Mouse (Mus musculus) hindbrain, embryonic 14.5 days (tissue): ENCODE results near the gene Cd44. TPM values are rescaled to one million over a fixed set of nuclear protein-coding genes. Genes with fewer than 3 reads are reported as not detected.

Experiments
- ATAC-seq: fragments of 200-750 bp; cut with Nextera tagmentation; 2 replicates; pipeline ENCODE4 v1.8.0; 2017; ENCODE audit warnings: moderate number of reproducible peaks, mild to moderate bottlenecking, moderate TSS enrichment, moderate library complexity; ENCODE audit not compliant: low FRiP score
- DNase-seq: peaks from one replicate; pipeline ENCODE4 v3.0.0-alpha.2; 2015; ENCODE audit warnings: low spot score
- H3K27ac ChIP-seq: fragments of 300-500 bp; sonication (generic); 2 replicates; pipeline ENCODE4 v1.5.1; 2014; ENCODE audit warnings: mild to moderate bottlenecking, moderate library complexity
- H3K27me3 ChIP-seq: fragments of 300-500 bp; sonication (generic); 2 replicates; pipeline ENCODE4 v1.6.1; 2014; ENCODE audit warnings: mild to moderate bottlenecking, low read length, mixed read lengths; ENCODE audit not compliant: control insufficient read depth, insufficient read depth
- H3K36me3 ChIP-seq: fragments of 300-500 bp; sonication (generic); replicated peaks from 2 replicates; pipeline ENCODE4 v1.6.1; 2014; ENCODE audit not compliant: control insufficient read depth, insufficient read depth
- H3K4me1 ChIP-seq: fragments of 300-500 bp; sonication (generic); replicated peaks from 2 replicates; pipeline ENCODE4 v1.6.1; 2014; ENCODE audit warnings: antibody characterized with exemption, low read length, mixed read lengths; ENCODE audit not compliant: control insufficient read depth, insufficient read depth
- H3K4me2 ChIP-seq: fragments of 300-500 bp; sonication (generic); replicated peaks from 2 replicates; pipeline ENCODE4 v1.6.1; 2014; ENCODE audit warnings: mild to moderate bottlenecking, moderate library complexity
- H3K4me3 ChIP-seq: fragments of 300-500 bp; sonication (generic); replicated peaks from 2 replicates; pipeline ENCODE4 v1.5.1; 2014; ENCODE audit warnings: mild to moderate bottlenecking, low read length
- H3K9ac ChIP-seq: fragments of 300-500 bp; sonication (generic); 2 replicates; pipeline ENCODE4 v1.6.1; 2014
- H3K9me3 ChIP-seq: fragments of 300-500 bp; sonication (generic); 2 replicates; pipeline ENCODE4 v1.6.1; 2016; ENCODE audit warnings: low read length; ENCODE audit not compliant: control insufficient read depth
- WGBS: fragments of 180-500 bp; shearing (Covaris S2); extraction: QIAGEN DNeasy Blood & Tissue Kit; methylation state at CpG from one replicate; pipeline ENCODE4 v1.1.7; 2014; 5-methylcytosine and 5-hydroxymethylcytosine counted together
- polyA plus RNA-seq: library from polyadenylated mRNA; unstranded; fragments of >200 nt; fragmentation: Nextera tagmentation; extraction: Ambion mirVana; gene quantifications from 2 replicates; pipeline ENCODE4 v1.2.1, GENCODE M21; 2014

Cd44 gene
- polyA plus RNA-seq, 1 experiment from 2014 or later = 4.7 TPM

DNA sequence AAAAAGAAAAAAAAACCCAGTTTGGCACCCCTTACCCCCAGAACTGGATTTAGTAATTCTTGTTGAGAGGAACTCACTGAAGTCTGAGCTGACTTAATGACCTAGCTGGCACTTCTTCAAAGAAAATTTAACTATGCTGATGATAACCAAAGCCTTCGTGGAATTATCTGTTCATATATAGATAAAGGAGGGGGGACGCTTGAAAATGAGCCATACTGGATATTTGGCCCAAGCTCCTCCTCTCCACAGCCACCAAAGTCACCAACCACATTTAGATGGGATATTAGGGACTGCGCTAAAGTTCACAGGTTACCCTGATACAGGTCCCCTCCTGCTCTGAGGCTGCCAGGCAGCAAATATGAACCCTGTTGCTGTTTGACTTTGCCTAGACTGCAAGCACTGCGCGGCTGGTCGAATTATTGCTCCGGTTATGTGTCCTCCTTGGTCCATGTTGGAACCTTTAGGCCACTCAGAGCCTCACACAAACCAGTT lies 1.2 kb downstream of the Cd44 start:
- no peak overlapping the region for H3K4me3 ChIP-seq
- DNase-seq (no peak), ATAC-seq (no peak)
- no peaks in the 10 kb centered on the region for H3K36me3 ChIP-seq
- H3K4me2 ChIP-seq = peak overlapping the region; percentile 46
- H3K27ac ChIP-seq = no peak overlapping the region
- H3K9me3 ChIP-seq = no peaks in the 10 kb centered on the region
- no peak overlapping the region for H3K9ac ChIP-seq
- H3K4me1 ChIP-seq = peaks cover 4% of the 10 kb centered on the region; the same call in 1 of the 2 replicates
- WGBS = 57% methylated on average over 7 of the region's 7 CpGs
- 0 out of 2 replicates have a peak, but pooled peaks cover 9% of the 10 kb centered on the region for H3K27me3 ChIP-seq

DNA sequence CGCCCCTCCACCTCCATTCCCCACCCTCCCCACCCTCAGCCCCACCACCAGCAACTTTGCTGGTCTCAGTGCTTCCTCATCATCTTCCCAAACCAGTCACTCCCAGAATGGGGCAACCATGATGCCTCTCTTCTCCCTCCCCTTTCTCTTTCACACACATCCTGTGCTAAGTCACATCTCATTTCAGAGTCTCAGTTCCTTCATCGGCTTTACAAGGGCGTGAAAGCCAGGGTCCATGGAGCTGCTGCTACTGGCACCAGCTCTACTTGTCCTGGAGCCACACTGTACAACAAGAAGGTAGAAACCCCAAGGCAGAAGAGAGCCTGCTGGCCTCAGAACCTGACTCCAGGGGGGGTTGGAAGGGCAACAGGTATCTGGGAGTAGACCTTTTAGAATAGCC lies 2.2 kb downstream of the Cd44 start:
- DNase-seq = no peak
- Histone ChIP-seq H3K4me2 (no peak overlapping the region), H3K9me3 (no peaks in the 10 kb centered on the region), H3K4me1 (peaks cover 4% of the 10 kb centered on the region; the same call in 1 of the 2 replicates), H3K27ac (no peak overlapping the region), H3K9ac (no peak overlapping the region), H3K36me3 (no peaks in the 10 kb centered on the region), H3K4me3 (no peak overlapping the region), H3K27me3 (0 out of 2 replicates have a peak, but pooled peaks cover 9% of the 10 kb centered on the region)
- WGBS = 78% methylated on average over 3 of the region's 3 CpGs
- ATAC-seq = no peak

DNA sequence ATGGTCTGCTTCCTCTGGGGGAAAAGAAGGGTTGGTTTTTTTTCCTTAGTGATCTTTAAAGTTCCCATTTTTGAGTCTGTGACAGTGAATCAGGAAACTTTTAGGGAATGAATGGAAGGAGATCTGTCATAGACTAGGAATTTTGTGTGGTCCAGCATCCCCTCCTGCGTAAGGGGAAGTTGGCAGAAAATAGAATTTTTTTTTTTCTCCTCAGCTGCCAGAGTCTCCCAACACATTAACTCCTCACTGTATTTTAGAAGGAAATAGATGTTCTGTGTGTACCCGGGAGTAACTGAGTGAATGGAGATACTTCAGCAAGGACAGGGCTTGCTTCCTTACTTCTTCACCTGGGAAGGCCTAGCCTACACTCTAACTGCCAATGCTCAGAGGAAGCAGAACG lies 2.9 kb downstream of the Cd44 start:
- 88% methylated on average over 3 of the region's 3 CpGs for WGBS
- no peak overlapping the region for H3K27ac ChIP-seq
- no peak overlapping the region for H3K9ac ChIP-seq

DNA sequence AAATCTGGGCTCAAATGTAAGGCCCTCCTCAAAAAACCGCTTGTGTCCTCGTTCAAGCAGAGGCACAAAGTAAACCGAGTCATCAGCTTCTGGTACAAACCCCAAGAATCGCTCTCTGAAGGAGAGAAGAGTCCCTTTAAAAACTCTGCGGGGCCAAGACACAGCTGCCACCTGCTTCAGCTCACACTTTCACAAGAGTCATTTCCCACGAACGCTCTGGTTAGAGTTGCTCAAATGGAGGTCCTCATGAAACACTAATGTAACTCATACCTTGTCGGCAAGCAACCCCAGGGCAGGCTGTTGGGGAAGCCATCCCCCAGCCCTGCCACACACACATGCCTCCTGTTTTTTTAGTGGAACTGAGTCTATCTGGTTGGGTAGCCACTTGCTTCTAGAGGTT lies 5.3 kb downstream of the Cd44 start:
- ATAC-seq (no peak), DNase-seq (no peak)
- no peak overlapping the region for H3K9ac ChIP-seq

More for the DNA sequence above, 2.9 kb downstream of the Cd44 start:
- H3K4me3 ChIP-seq = no peak overlapping the region
- H3K4me1 ChIP-seq = peaks cover 4% of the 10 kb centered on the region; the same call in 1 of the 2 replicates
- no peak overlapping the region for H3K4me2 ChIP-seq
- ATAC-seq (no peak), DNase-seq (no peak)
- 0 out of 2 replicates have a peak, but pooled peaks cover 9% of the 10 kb centered on the region for H3K27me3 ChIP-seq
- no peaks in the 10 kb centered on the region for H3K36me3 ChIP-seq
- H3K9me3 ChIP-seq = no peaks in the 10 kb centered on the region

DNA sequence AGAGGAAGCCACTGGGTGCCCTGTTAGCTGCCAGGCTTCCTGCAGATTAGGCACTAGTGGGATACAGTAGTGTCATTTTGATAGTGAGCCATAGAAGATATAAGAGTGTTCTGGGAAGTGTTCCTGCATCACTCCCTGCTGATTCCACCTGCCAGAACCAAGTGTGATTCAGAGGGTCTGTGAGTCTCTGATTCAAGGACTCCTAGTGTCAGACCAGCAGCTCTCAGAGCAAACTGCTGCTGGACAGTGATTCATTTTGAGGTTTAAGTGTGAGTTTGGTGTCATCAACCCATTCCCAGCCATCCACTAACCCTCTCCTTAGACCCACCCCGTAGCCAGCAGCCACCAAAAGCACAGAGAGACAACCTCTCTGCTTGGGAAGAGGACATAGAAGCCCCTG lies 6.3 kb downstream of the Cd44 start:
- ATAC-seq (no peak), DNase-seq (no peak)
- Histone ChIP-seq H3K27ac (no peak overlapping the region), H3K4me2 (no peak overlapping the region), H3K4me3 (no peak overlapping the region), H3K4me1 (no peaks in the 10 kb centered on the region), H3K9me3 (no peaks in the 10 kb centered on the region), H3K27me3 (no peaks in the 10 kb centered on the region), H3K9ac (no peak overlapping the region), H3K36me3 (no peaks in the 10 kb centered on the region)
- 79% methylated on average over 1 of the region's 1 CpGs for WGBS

More for the DNA sequence above, 5.3 kb downstream of the Cd44 start:
- no peak overlapping the region for H3K27ac ChIP-seq
- H3K4me2 ChIP-seq = no peak overlapping the region
- no peaks in the 10 kb centered on the region for H3K36me3 ChIP-seq
- no peaks in the 10 kb centered on the region for H3K9me3 ChIP-seq
- H3K4me3 ChIP-seq = no peak overlapping the region
- 88% methylated on average over 8 of the region's 8 CpGs for WGBS
- H3K4me1 ChIP-seq = peaks cover 3% of the 10 kb centered on the region; the same call in 1 of the 2 replicates
- 0 out of 2 replicates have a peak, but pooled peaks cover 9% of the 10 kb centered on the region for H3K27me3 ChIP-seq

DNA sequence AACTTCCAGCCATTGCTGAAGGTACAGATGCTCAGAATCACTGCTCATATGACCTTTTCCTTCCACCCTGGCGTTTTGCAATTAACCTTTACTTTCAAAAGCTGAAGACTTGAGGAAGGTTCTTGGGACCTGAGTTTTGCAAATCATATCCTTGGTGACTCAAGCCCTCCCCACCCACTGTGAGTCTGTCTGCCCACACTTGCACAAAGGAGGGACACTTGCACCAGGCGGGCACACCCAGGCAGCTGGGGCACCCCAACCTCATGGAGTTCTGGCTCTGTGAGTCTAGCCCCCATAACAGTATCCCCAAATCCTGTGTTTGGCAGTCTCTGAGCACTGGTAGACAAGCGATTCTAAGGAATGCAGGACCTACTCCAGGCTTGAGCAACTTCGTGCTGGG lies 6.7 kb downstream of the Cd44 start:
- no peaks in the 10 kb centered on the region for H3K9me3 ChIP-seq
- H3K4me3 ChIP-seq = no peak overlapping the region
- H3K36me3 ChIP-seq = no peaks in the 10 kb centered on the region
- H3K27me3 ChIP-seq = no peaks in the 10 kb centered on the region
- WGBS = 79% methylated on average over 4 of the region's 4 CpGs
- no peak overlapping the region for H3K27ac ChIP-seq
- ATAC-seq (no peak), DNase-seq (no peak)
- no peak overlapping the region for H3K4me2 ChIP-seq
- no peaks in the 10 kb centered on the region for H3K4me1 ChIP-seq
- no peak overlapping the region for H3K9ac ChIP-seq

DNA sequence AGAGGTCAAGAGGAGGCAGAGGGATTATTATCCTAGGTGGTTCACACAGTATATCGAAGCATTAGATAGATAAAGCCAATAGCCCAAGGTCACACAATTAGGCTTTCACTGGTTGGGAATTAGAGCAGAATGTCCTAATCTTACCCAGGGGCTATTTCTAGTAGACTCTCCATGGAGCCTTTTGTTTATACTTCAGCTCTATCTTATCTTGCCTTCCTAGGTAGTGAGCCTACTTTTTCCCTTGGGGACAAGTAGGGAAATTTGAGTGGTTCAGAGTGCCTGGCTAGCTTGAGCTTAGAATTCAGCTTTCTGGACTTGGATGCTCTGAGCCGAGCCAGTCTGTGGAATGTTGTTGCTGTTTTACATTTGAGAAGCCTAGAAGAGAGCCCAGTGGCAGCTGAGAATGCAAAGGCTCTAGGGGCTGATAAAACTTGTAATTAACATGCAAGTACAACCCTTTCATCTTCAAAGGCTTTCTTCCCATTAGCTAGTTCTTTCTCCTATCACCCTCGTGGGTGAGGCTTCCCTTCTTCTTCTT lies 12.7 kb downstream of the Cd44 start:
- WGBS = 33% methylated on average over 3 of the region's 3 CpGs
- no peaks in the 10 kb centered on the region for H3K4me1 ChIP-seq
- ATAC-seq = no peak

DNA sequence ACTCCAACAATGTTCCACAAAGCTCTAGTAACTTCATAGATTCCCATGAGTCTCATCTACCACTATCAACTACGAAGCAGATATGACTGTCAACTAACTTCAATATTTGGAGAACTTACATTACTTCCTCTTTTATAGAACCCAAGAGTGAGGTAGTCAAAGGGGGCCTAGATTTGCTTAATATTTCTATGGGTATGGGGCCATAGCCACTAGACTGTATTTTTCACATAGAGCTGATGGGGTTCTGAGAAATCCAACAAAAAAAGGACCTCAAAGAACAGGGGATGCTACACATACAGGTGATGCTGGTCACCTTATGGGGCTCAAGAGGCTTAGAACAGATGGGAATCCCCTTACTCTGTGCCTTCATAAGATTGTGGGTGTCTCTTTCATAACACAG lies 14.3 kb downstream of the Cd44 start:
- Histone ChIP-seq H3K4me3 (no peak overlapping the region), H3K4me1 (no peaks in the 10 kb centered on the region), H3K9me3 (no peaks in the 10 kb centered on the region), H3K4me2 (no peak overlapping the region), H3K27me3 (no peaks in the 10 kb centered on the region), H3K27ac (no peak overlapping the region), H3K36me3 (no peaks in the 10 kb centered on the region), H3K9ac (no peak overlapping the region)
- WGBS = 95% methylated on average over 1 of the region's 1 CpGs
- no peak for ATAC-seq
- DNase-seq = no peak

More for the DNA sequence above, 12.7 kb downstream of the Cd44 start:
- H3K4me3 ChIP-seq = no peak overlapping the region
- no peak overlapping the region for H3K9ac ChIP-seq
- no peaks in the 10 kb centered on the region for H3K36me3 ChIP-seq
- no peaks in the 10 kb centered on the region for H3K9me3 ChIP-seq
- H3K4me2 ChIP-seq = no peak overlapping the region
- H3K27ac ChIP-seq = no peak overlapping the region
- no peak for DNase-seq
- H3K27me3 ChIP-seq = no peaks in the 10 kb centered on the region

DNA sequence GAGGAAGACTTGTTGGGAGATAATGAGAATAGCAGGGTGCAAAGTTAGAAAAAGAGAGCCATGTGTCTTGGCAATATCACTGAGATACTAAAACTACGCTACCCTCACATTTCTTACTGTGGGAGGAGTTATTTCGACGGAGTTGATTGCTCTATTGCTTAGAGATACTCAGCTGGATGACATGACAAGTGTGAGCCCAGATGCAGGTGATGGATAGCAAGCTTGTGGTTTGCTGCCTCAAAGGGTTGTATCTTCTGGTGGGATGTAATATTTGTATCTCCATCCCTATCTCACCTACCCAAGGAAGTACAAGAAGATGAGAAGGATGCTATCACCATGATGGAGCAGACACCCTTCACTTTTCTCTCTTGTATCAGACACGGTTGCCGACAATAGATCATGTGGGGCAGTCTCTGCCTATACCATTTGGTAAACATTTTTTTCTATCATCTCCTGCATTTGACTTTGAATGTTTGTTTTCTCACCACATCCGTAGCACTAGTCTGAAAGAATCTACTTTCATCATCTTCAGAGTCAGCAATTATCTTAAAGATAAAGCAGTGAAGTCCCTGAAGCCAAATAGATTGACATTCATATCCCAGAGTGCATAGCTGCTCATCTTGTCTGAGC lies 15.0 kb downstream of the Cd44 start:
- Histone ChIP-seq H3K4me3 (no peak overlapping the region), H3K4me2 (no peak overlapping the region), H3K27ac (no peak overlapping the region), H3K9ac (no peak overlapping the region), H3K4me1 (no peaks in the 10 kb centered on the region), H3K27me3 (no peaks in the 10 kb centered on the region), H3K36me3 (no peaks in the 10 kb centered on the region), H3K9me3 (no peaks in the 10 kb centered on the region)
- DNase-seq (no peak), ATAC-seq (no peak)
- 93% methylated on average over 6 of the region's 6 CpGs for WGBS
